Mouse (Mus musculus) kidney, adult 18-20 months (tissue): ENCODE data around the gene Yars.
A peak's percentile ranks its signal among the peaks of the same experiment; 100 is the strongest.

Source experiments
- DNase-seq: peaks from one replicate; pipeline ENCODE4 v3.0.0; 2021

Yars gene

GRCm38 (mm10) chr4:129230926-129231325 is 41.4 kb downstream of the Yars start:
- no peak for DNase-seq

GRCm38 (mm10) chr4:129231594-129232450 is 42.3 kb downstream of the Yars start:
- DNase-seq = peak; percentile 77

GRCm38 (mm10) chr4:129232561-129233360 is 43.2 kb downstream of the Yars start:
- no peak for DNase-seq

DNA sequence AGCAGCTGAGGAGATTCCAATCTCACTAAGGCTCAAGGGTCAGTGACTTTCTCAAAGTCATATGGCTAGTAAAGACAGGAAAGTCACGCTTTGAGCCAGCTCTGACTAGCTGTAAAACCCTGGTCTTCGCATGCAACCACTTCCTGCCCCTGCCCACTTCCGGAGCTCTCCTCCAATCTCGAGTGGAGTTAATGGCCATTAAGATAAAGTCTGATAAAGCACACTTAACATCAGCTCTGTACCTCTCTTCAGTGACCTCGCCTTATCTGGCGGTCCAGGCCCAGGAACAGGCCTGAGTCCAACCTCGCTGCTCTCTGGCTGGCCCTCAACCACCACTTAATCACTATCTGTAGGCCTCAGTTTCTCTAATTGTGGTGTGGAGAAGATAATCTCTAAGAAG is 44.9 kb downstream of the Yars start:
- DNase-seq = peak; percentile 34

- no peak for DNase-seq
Measured at GRCm38 (mm10) chr4:129235147-129235546, 45.6 kb downstream of the Yars start.

DNA sequence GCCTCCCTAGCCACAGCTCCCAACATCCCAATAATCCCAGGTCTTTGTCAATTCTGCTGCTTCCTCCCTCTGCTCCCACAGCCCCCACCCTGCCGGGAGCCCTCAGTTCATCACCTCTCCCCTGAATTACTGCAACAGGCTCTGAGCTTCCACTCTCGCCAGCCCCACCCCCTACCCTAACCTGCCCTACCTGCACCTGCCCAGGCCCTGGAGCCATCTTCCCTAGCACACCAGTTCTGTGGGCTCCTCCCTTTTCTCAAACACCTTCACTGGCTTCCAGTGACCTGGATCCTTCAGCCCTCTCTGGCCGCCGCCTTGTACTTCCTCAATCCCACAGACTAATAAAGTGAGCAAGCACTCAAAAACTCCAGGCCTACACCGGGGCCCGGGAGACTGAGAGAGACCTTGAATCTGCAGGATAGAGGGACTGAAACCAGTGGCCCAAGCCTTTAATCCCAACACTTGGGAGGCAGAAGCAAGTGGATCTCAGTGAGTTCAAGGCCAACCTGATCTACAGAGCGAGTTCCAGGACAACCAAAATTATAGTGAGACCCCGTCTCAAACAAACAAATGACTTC is 46.8 kb downstream of the Yars start:
- no peak for DNase-seq

DNA sequence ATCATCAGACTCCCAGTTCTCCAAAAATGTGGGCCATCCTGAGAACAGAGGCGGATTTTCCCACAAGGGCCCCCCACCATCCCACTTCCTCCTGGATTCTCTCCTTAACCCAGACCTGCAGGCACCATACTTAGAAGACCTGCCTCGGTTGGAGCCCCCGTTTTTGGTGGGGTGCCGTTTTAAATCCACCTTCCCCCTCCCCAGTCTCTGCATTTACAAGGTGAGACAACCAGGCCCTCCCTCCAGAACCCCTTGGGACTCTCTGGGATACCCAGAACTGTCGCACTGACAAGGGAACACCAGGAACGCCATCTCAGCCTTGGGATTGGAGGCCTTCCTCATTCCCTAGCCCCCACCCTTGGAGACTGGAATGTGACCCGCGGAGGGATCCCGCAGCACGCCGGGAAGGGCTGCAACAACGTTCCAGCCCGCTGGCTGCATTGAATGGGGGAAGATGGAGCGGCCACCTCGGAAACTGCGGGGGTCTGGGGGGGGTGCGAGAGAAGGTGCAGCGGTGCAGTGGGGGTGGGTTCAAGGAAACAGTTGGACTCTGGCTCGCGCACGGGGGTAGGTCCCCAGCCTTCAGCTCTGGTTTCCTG is 48.4 kb downstream of the Yars start:
- no peak for DNase-seq

GRCm38 (mm10) chr4:129238579-129239016 is 49.0 kb downstream of the Yars start:
- no peak for DNase-seq

- peak; percentile 80 for DNase-seq
Measured at GRCm38 (mm10) chr4:129239075-129239474, 49.5 kb downstream of the Yars start.

GRCm38 (mm10) chr4:129241898-129242297 is 52.3 kb downstream of the Yars start:
- no peak for DNase-seq

DNA sequence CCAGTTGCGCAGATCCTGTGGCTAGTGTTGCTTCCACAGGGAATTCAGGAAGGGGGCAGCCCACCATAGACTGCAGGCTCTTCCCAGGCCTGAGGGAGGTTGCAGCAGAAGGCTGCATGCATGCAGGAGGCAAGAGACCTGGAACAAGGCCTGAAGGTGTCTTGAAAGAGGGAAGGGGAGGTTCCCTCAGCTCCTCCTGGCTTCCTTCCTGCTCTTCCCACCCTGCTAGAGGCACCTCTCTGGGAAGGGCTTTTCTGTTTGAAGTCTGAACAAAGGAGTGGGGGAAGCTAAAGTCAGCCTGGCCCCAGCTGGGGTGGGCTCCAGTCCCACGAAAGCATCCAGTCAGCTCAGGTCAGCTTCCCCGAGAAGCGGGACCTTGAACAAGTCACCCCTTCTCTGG is 52.8 kb downstream of the Yars start:
- no peak for DNase-seq

- no peak for DNase-seq
Measured at GRCm38 (mm10) chr4:129242761-129243160, 53.2 kb downstream of the Yars start.

- DNase-seq = no peak
Measured at GRCm38 (mm10) chr4:129244802-129245201, 55.2 kb downstream of the Yars start.

DNA sequence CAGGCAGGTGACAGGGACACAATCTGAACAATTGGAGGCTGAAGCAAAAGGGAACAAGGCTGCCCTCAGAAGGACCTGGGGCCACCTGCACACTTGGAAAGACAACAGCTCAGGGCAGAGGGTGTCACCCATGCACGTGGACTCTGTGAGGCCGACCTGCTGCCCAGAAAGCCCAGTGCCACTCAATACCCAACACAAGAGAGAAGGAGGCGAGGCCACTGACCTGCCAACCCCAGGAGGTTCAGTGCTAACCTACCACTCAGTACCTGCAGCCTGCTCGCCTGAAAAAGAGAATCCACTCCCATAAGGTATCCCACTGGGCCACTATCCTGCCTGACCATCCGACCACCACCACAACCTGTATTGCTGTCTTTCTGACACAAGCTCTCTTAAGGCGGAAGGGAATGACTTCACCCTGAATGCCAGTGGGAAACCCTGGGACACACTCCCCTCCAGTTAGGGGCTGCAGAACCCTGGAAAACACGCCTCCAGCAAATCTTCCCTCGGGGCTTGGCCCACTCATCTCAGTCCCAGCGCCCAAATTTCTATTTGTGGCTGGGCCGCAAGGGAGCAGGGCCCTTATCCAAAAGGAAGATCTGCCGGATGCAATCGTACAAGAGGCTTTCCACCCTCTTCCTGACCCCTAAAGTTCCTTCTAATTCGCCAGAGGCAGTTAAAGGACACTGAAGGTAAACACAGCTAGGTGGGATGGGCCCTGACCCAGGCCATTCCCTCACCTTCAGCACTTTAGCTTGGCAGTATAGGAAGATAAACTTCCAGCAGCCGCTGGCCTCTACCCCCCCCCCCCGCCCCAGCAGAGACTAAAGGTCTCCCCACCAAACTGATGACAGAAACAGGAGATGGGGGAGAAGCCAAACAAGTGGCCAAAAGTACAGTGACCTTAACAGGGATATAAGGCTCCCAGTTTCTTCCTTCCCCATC is 57.1 kb downstream of the Yars start:
- DNase-seq = no peak

DNA sequence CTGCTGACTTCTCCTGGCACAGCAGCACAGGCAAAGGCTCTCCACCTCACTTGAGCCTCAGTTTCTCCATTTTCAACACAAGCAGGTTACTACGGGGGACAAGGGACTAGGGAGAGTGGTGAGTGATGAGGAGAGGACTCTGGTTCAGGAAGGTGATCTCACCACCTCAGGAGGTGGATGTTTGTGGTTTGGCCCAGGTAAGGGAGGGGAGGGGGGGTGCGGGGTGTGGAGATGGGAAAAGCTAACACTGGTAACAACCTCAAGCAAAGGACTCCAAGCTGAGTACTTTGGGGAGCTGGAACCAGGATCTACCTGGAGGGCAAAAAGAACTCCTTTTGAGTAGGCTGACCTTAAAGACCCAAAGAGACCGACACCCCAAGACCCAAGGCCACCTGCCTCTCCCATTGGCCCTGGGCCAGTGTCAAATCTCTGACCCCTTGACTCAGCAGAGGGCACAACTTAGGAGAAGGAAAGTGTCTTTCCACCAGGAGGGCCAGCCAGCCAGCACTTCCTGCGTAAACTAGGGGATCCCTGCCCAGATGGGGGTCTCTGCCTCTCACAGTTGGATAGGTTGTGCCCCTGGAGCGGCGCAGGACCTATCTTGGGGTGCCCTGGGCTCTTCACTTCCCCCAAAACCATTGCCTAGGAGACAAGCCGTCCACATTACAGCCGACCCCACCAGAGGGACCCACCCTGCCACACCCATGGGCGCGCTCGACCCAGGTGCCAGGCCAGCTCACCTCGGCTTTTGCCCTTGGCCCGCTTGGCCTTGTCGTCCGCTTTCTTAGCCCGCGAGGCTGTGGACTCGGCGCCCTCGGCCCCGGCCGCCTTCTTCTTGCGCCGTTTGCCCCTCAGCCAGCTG is 58.1 kb downstream of the Yars start:
- DNase-seq = peak; percentile 50

- peak; percentile 45 for DNase-seq
Measured at GRCm38 (mm10) chr4:129248243-129248767, 58.7 kb downstream of the Yars start.

DNA sequence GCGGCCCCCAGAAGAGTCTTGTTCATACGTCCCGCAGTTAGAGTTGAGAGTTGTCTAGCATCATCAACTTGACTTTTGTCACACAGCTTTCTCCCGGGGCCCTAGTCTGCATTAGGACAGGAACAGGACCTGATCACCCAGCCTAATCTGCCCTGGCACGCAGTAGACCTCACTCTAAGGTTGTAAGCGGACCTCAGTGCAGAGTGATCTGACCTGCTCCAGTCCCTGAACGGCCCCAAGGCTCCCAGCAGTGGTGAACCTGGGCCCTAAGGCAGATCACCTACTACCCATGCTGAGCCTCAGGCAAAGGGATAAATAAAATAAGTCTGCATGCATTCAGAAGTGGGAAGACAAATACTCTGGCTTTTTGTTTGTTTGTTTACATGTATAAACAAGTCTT is 59.7 kb downstream of the Yars start:
- no peak for DNase-seq

DNA sequence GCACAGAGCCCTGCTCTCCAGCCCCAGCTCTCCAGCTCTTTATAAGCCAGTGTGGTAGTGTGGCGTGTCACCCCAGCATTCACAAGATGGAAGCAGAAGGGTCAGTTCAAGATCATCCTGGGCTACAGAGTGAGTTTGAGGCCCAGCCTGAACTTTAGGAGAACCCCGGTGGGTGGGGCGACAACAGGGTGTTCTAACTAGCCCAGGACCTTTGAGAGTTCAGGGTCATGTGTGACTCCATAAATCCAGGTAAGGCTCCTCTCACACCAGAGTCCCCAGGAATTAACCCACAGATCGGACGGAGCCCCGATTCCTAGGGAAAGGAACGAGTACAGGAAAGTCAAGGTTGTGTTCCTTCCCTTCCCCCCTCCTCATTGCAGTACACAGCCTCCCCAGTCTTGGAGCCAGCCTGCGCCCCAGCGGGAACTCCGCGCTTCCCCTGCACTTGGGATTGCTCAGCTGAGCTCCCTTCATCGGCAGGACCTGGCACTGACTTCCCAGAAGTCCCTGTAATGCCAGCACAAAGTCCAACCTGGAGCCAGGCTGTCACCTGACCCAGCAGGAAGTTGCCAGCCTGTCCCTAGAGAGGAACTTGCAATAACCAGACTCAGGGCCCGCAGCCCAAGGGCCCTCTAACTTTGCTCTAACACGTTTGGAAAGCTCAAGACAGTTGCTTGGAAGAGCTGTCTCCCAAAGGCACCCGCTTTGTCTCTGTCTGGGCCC is 61.4 kb downstream of the Yars start:
- peak; percentile 89 for DNase-seq

GRCm38 (mm10) chr4:129251482-129252125 is 62.0 kb downstream of the Yars start:
- DNase-seq = peak; percentile 60
